Mouse (Mus musculus): ENCODE results near the gene Chchd4. TPM values are rescaled to one million over a fixed set of nuclear protein-coding genes. Genes with fewer than 3 reads are reported as not detected.

Gene Chchd4
- polyA plus RNA-seq, 1 experiment from 2014 or later = 32.8 TPM

GRCm38 (mm10) chr6:91465756-91466155, 7.6 kb downstream of the Chchd4 start:
- 90% methylated on average over 2 of the region's 2 CpGs for WGBS
- H3K36me3 ChIP-seq = peaks cover 80% of the 10 kb centered on the region
- no peak for DNase-seq (ENCODE audit: low spot score)
- H3K27me3 ChIP-seq (ENCODE audit: low read depth, poor library complexity, severe bottlenecking) = no peaks in the 10 kb centered on the region
- H3K4me3 ChIP-seq = no peak overlapping the region
- H3K9me3 ChIP-seq (replicated peaks) = no peaks in the 10 kb centered on the region
- H3K27ac ChIP-seq = no peak overlapping the region
- H3K4me1 ChIP-seq = no peaks in the 10 kb centered on the region

- 97% methylated on average over 1 of the region's 1 CpGs for WGBS
These were observed 13.9 kb downstream of the Chchd4 start for GRCm38 (mm10) chr6:91459471-91459870.

GRCm38 (mm10) chr6:91454546-91454945, 18.8 kb downstream of the Chchd4 start:
- H3K9me3 ChIP-seq (replicated peaks) = no peaks in the 10 kb centered on the region
- H3K4me1 ChIP-seq = no peaks in the 10 kb centered on the region
- 50% methylated on average over 5 of the region's 5 CpGs for WGBS

More at GRCm38 (mm10) chr6:91459471-91459870, 13.9 kb downstream of the Chchd4 start:
- no peaks in the 10 kb centered on the region for H3K9me3 ChIP-seq (replicated peaks)
- no peaks in the 10 kb centered on the region for H3K27me3 ChIP-seq (ENCODE audit: low read depth, poor library complexity, severe bottlenecking)
- no peak overlapping the region for H3K27ac ChIP-seq
- no peak overlapping the region for H3K4me3 ChIP-seq
- no peaks in the 10 kb centered on the region for H3K4me1 ChIP-seq
- H3K36me3 ChIP-seq = peaks cover 20% of the 10 kb centered on the region
- no peak for DNase-seq (ENCODE audit: low spot score)

GRCm38 (mm10) chr6:91452056-91452455, 21.3 kb downstream of the Chchd4 start:
- Histone ChIP-seq H3K27ac (no peak overlapping the region), H3K9me3 (replicated peaks) (no peaks in the 10 kb centered on the region), H3K36me3 (no peaks in the 10 kb centered on the region), H3K27me3 (ENCODE audit: low read depth, poor library complexity, severe bottlenecking) (no peaks in the 10 kb centered on the region), H3K4me3 (no peak overlapping the region), H3K4me1 (no peaks in the 10 kb centered on the region)
- no peak for DNase-seq (ENCODE audit: low spot score)
- 66% methylated on average over 1 of the region's 1 CpGs for WGBS

More at GRCm38 (mm10) chr6:91454546-91454945, 18.8 kb downstream of the Chchd4 start:
- Histone ChIP-seq H3K27ac (no peak overlapping the region), H3K27me3 (ENCODE audit: low read depth, poor library complexity, severe bottlenecking) (no peaks in the 10 kb centered on the region), H3K36me3 (no peaks in the 10 kb centered on the region), H3K4me3 (no peak overlapping the region)
- DNase-seq (ENCODE audit: low spot score) = no peak

- H3K4me1 ChIP-seq = no peaks in the 10 kb centered on the region
- WGBS = 67% methylated on average over 3 of the region's 3 CpGs
- H3K27ac ChIP-seq = no peak overlapping the region
- H3K36me3 ChIP-seq = no peaks in the 10 kb centered on the region
- no peak for DNase-seq (ENCODE audit: low spot score)
- H3K4me3 ChIP-seq = no peak overlapping the region
- no peaks in the 10 kb centered on the region for H3K9me3 ChIP-seq (replicated peaks)
- H3K27me3 ChIP-seq (ENCODE audit: low read depth, poor library complexity, severe bottlenecking) = no peaks in the 10 kb centered on the region
These were observed 23.7 kb downstream of the Chchd4 start for GRCm38 (mm10) chr6:91449472-91450225.

GRCm38 (mm10) chr6:91445316-91445715, 28.0 kb downstream of the Chchd4 start:
- DNase-seq (ENCODE audit: low spot score) = no peak
- no peaks in the 10 kb centered on the region for H3K27me3 ChIP-seq (ENCODE audit: low read depth, poor library complexity, severe bottlenecking)
- no peaks in the 10 kb centered on the region for H3K9me3 ChIP-seq (replicated peaks)
- H3K36me3 ChIP-seq = no peaks in the 10 kb centered on the region
- H3K4me1 ChIP-seq = peaks cover 8% of the 10 kb centered on the region
- 75% methylated on average over 3 of the region's 3 CpGs for WGBS
- H3K27ac ChIP-seq = no peak overlapping the region
- H3K4me3 ChIP-seq = no peak overlapping the region

GRCm38 (mm10) chr6:91441145-91441662, 32.1 kb downstream of the Chchd4 start:
- H3K9me3 ChIP-seq (replicated peaks) = no peaks in the 10 kb centered on the region
- H3K27me3 ChIP-seq (ENCODE audit: low read depth, poor library complexity, severe bottlenecking) = peaks cover 17% of the 10 kb centered on the region; the same call in 1 of the 2 replicates
- H3K27ac ChIP-seq = peak overlapping the region; percentile 80
- WGBS = 5% methylated on average over 19 of the region's 19 CpGs
- H3K4me1 ChIP-seq = peaks cover 8% of the 10 kb centered on the region
- peak overlapping the region; percentile 71 for H3K4me3 ChIP-seq
- no peaks in the 10 kb centered on the region for H3K36me3 ChIP-seq
- DNase-seq (ENCODE audit: low spot score) = no peak

GRCm38 (mm10) chr6:91440474-91441144, 32.7 kb downstream of the Chchd4 start:
- peak; percentile 96 for DNase-seq (ENCODE audit: low spot score)
- 2% methylated on average over 30 of the region's 30 CpGs for WGBS

GRCm38 (mm10) chr6:91424151-91424550, 49.2 kb downstream of the Chchd4 start:
- Histone ChIP-seq H3K27ac (no peak overlapping the region), H3K4me1 (no peaks in the 10 kb centered on the region), H3K36me3 (no peaks in the 10 kb centered on the region), H3K9me3 (replicated peaks) (no peaks in the 10 kb centered on the region), H3K4me3 (no peak overlapping the region), H3K27me3 (ENCODE audit: low read depth, poor library complexity, severe bottlenecking) (peaks cover 14% of the 10 kb centered on the region)
- WGBS = 62% methylated on average over 4 of the region's 4 CpGs
- DNase-seq (ENCODE audit: low spot score) = no peak

More at GRCm38 (mm10) chr6:91440474-91441144, 32.7 kb downstream of the Chchd4 start:
- Histone ChIP-seq H3K27me3 (ENCODE audit: low read depth, poor library complexity, severe bottlenecking) (peaks cover 17% of the 10 kb centered on the region; the same call in 1 of the 2 replicates), H3K4me3 (peak overlapping the region; percentile 71), H3K36me3 (no peaks in the 10 kb centered on the region), H3K27ac (peak overlapping the region; percentile 80), H3K4me1 (peaks cover 8% of the 10 kb centered on the region), H3K9me3 (replicated peaks) (no peaks in the 10 kb centered on the region)

GRCm38 (mm10) chr6:91421629-91422028, 51.7 kb downstream of the Chchd4 start:
- Histone ChIP-seq H3K27me3 (ENCODE audit: low read depth, poor library complexity, severe bottlenecking) (peaks cover 35% of the 10 kb centered on the region), H3K9me3 (replicated peaks) (no peaks in the 10 kb centered on the region), H3K4me3 (no peak overlapping the region), H3K27ac (no peak overlapping the region), H3K4me1 (no peaks in the 10 kb centered on the region), H3K36me3 (no peaks in the 10 kb centered on the region)
- WGBS = 80% methylated on average over 4 of the region's 4 CpGs
- DNase-seq (ENCODE audit: low spot score) = no peak

GRCm38 (mm10) chr6:91417291-91417845, 56.0 kb downstream of the Chchd4 start:
- Histone ChIP-seq H3K9me3 (replicated peaks) (no peaks in the 10 kb centered on the region), H3K27me3 (ENCODE audit: low read depth, poor library complexity, severe bottlenecking) (peaks cover 76% of the 10 kb centered on the region), H3K4me1 (no peaks in the 10 kb centered on the region), H3K27ac (no peak overlapping the region), H3K36me3 (no peaks in the 10 kb centered on the region), H3K4me3 (no peak overlapping the region)
- 81% methylated on average over 5 of the region's 5 CpGs for WGBS
- DNase-seq (ENCODE audit: low spot score) = no peak

- Histone ChIP-seq H3K27ac (no peak overlapping the region), H3K36me3 (no peaks in the 10 kb centered on the region), H3K4me3 (no peak overlapping the region), H3K4me1 (peaks cover 5% of the 10 kb centered on the region), H3K27me3 (ENCODE audit: low read depth, poor library complexity, severe bottlenecking) (peaks cover 79% of the 10 kb centered on the region), H3K9me3 (replicated peaks) (no peaks in the 10 kb centered on the region)
- WGBS = 73% methylated on average over 4 of the region's 4 CpGs
- no peak for DNase-seq (ENCODE audit: low spot score)
These were observed 57.2 kb downstream of the Chchd4 start for GRCm38 (mm10) chr6:91416146-91416545.

GRCm38 (mm10) chr6:91414890-91415289, 58.5 kb downstream of the Chchd4 start:
- peak; percentile 73 for DNase-seq (ENCODE audit: low spot score)
- Histone ChIP-seq H3K27ac (no peak overlapping the region), H3K9me3 (replicated peaks) (no peaks in the 10 kb centered on the region), H3K4me3 (no peak overlapping the region), H3K27me3 (ENCODE audit: low read depth, poor library complexity, severe bottlenecking) (peaks cover 87% of the 10 kb centered on the region), H3K36me3 (no peaks in the 10 kb centered on the region), H3K4me1 (peaks cover 18% of the 10 kb centered on the region)
- 1% methylated on average over 4 of the region's 4 CpGs for WGBS

Data from limb, embryonic 10.5 days (tissue).